Mouse (Mus musculus) WW6 (cell line): Measurements from ENCODE around the gene Pole2.
"Not testable (repeated sequence)": the region's sequence is repeated elsewhere in the genome, so short reads cannot be mapped to it uniquely, and the experiment has no call there.

Experiments used
- DNase-seq: peaks from one replicate; pipeline ENCODE4 v3.0.0-alpha.2; 2013; ENCODE audit warnings: low read depth, low spot score

Pole2 gene

GRCm38 (mm10) chr12:69179371-69179770 is 48.6 kb downstream of the Pole2 start:
- no peak for DNase-seq

GRCm38 (mm10) chr12:69177526-69177925 is 50.5 kb downstream of the Pole2 start:
- DNase-seq, result no peak

- DNase-seq, result no peak
These were observed 52.0 kb downstream of the Pole2 start for GRCm38 (mm10) chr12:69175975-69176374.

GRCm38 (mm10) chr12:69171307-69171706 is 56.7 kb downstream of the Pole2 start:
- DNase-seq, result no peak

GRCm38 (mm10) chr12:69168461-69169106 is 59.4 kb downstream of the Pole2 start, which contains the start of gene Lrr1:
Gene Lrr1, plus strand, starts transcription at chr12:69168814.
- no peak for DNase-seq

GRCm38 (mm10) chr12:69167656-69168460 is 60.1 kb downstream of the Pole2 start:
- DNase-seq, result no peak

GRCm38 (mm10) chr12:69166861-69167581 is 61.0 kb downstream of the Pole2 start:
- not testable (repeated sequence) for DNase-seq

GRCm38 (mm10) chr12:69164904-69165303 is 63.1 kb downstream of the Pole2 start:
- no peak for DNase-seq

- not testable (repeated sequence) for DNase-seq
These were observed 64.4 kb downstream of the Pole2 start for GRCm38 (mm10) chr12:69163586-69163985.

GRCm38 (mm10) chr12:69160677-69161076 is 67.3 kb downstream of the Pole2 start:
- DNase-seq, result not testable (repeated sequence)

- DNase-seq, result no peak
These were observed 68.4 kb downstream of the Pole2 start for GRCm38 (mm10) chr12:69159578-69159940.

- DNase-seq, result peak; percentile 96
These were observed 69.0 kb downstream of the Pole2 start, which contains the start of gene Rps29 for GRCm38 (mm10) chr12:69158765-69159577. Gene Rps29, minus strand, starts transcription at chr12:69159186.

- DNase-seq, result no peak
These were observed 69.6 kb downstream of the Pole2 start for GRCm38 (mm10) chr12:69158366-69158764.

- DNase-seq, result no peak
These were observed 70.9 kb downstream of the Pole2 start for GRCm38 (mm10) chr12:69157107-69157506.

- no peak for DNase-seq
These were observed 71.6 kb downstream of the Pole2 start for GRCm38 (mm10) chr12:69156436-69156835.

GRCm38 (mm10) chr12:69155923-69156322 is 72.1 kb downstream of the Pole2 start:
- no peak for DNase-seq
